Mouse (Mus musculus): ENCODE data around the gene Sptssb. TPM values are rescaled to one million over a fixed set of nuclear protein-coding genes. Genes with fewer than 3 reads are reported as not detected.

The Sptssb gene
- polyA plus RNA-seq (2016; fragmentation: Nextera tagmentation; extraction: Ambion mirVana) = 0.23 and 1.6 TPM in 2 replicates

- H3K4me3 ChIP-seq = peak within 1 kb of the TSS; percentile 66
- H3K36me3 ChIP-seq = no peaks in the 10 kb centered on the region
- H3K9me3 ChIP-seq = no peaks in the 10 kb centered on the region
- WGBS = 3% methylated on average over 24 of the region's 24 CpGs
- DNase-seq (ENCODE audit: low spot score) = peak; percentile 68
- 0 out of 2 replicates have a peak within 1 kb of the TSS, but pooled peaks have one; percentile 42 for H3K27ac ChIP-seq
- peaks cover 16% of the 10 kb centered on the region for H3K4me1 ChIP-seq
- H3K27me3 ChIP-seq (ENCODE audit: insufficient read depth, poor library complexity, severe bottlenecking) = peaks cover 7% of the 10 kb centered on the region; the same call in 1 of the 2 replicates
Measured at GRCm38 (mm10) chr3:69859858-69860588, at the start of gene Sptssb. TSS of gene Sptssb (minus strand) at chr3:69859940.

- Histone ChIP-seq H3K36me3 (no peaks in the 10 kb centered on the region), H3K4me1 (peaks cover 6% of the 10 kb centered on the region; the same call in 1 of the 2 replicates), H3K4me3 (no peak overlapping the region), H3K27ac (no peak overlapping the region), H3K27me3 (ENCODE audit: insufficient read depth, poor library complexity, severe bottlenecking) (no peaks in the 10 kb centered on the region), H3K9me3 (no peaks in the 10 kb centered on the region)
- DNase-seq (ENCODE audit: low spot score) = no peak
- WGBS = 58% methylated on average over 4 of the region's 4 CpGs
Measured at GRCm38 (mm10) chr3:69908074-69908473, 48.3 kb upstream of the Sptssb start.

GRCm38 (mm10) chr3:69907564-69907963, 47.8 kb upstream of the Sptssb start:
- H3K4me3 ChIP-seq = no peak overlapping the region
- DNase-seq (ENCODE audit: low spot score) = no peak
- 49% methylated on average over 6 of the region's 6 CpGs for WGBS
- no peaks in the 10 kb centered on the region for H3K36me3 ChIP-seq
- H3K4me1 ChIP-seq = 0 out of 2 replicates have a peak, but pooled peaks cover 2% of the 10 kb centered on the region
- no peaks in the 10 kb centered on the region for H3K27me3 ChIP-seq (ENCODE audit: insufficient read depth, poor library complexity, severe bottlenecking)
- H3K9me3 ChIP-seq = no peaks in the 10 kb centered on the region
- H3K27ac ChIP-seq = no peak overlapping the region

- no peak for DNase-seq (ENCODE audit: low spot score)
- H3K36me3 ChIP-seq = no peaks in the 10 kb centered on the region
- H3K27me3 ChIP-seq (ENCODE audit: insufficient read depth, poor library complexity, severe bottlenecking) = 0 out of 2 replicates have a peak, but pooled peaks cover 4% of the 10 kb centered on the region
- no peak overlapping the region for H3K4me3 ChIP-seq
- no peak overlapping the region for H3K27ac ChIP-seq
- H3K4me1 ChIP-seq = no peaks in the 10 kb centered on the region
- 81% methylated on average over 9 of the region's 9 CpGs for WGBS
- no peaks in the 10 kb centered on the region for H3K9me3 ChIP-seq
Measured at GRCm38 (mm10) chr3:69902787-69903477, 43.2 kb upstream of the Sptssb start.

GRCm38 (mm10) chr3:69902382-69902781, 42.6 kb upstream of the Sptssb start:
- no peaks in the 10 kb centered on the region for H3K36me3 ChIP-seq
- DNase-seq (ENCODE audit: low spot score) = no peak
- H3K4me1 ChIP-seq = no peaks in the 10 kb centered on the region
- H3K27ac ChIP-seq = no peak overlapping the region
- 0 out of 2 replicates have a peak, but pooled peaks cover 4% of the 10 kb centered on the region for H3K27me3 ChIP-seq (ENCODE audit: insufficient read depth, poor library complexity, severe bottlenecking)
- H3K9me3 ChIP-seq = no peaks in the 10 kb centered on the region
- H3K4me3 ChIP-seq = no peak overlapping the region
- WGBS = 54% methylated on average over 2 of the region's 2 CpGs

GRCm38 (mm10) chr3:69901874-69902381, 42.2 kb upstream of the Sptssb start:
- Histone ChIP-seq H3K27ac (no peak overlapping the region), H3K4me1 (no peaks in the 10 kb centered on the region), H3K27me3 (ENCODE audit: insufficient read depth, poor library complexity, severe bottlenecking) (0 out of 2 replicates have a peak, but pooled peaks cover 4% of the 10 kb centered on the region), H3K9me3 (no peaks in the 10 kb centered on the region), H3K4me3 (no peak overlapping the region), H3K36me3 (no peaks in the 10 kb centered on the region)
- DNase-seq (ENCODE audit: low spot score) = no peak

- Histone ChIP-seq H3K36me3 (no peaks in the 10 kb centered on the region), H3K4me3 (no peak overlapping the region), H3K27ac (no peak overlapping the region), H3K27me3 (ENCODE audit: insufficient read depth, poor library complexity, severe bottlenecking) (0 out of 2 replicates have a peak, but pooled peaks cover 4% of the 10 kb centered on the region), H3K9me3 (no peaks in the 10 kb centered on the region), H3K4me1 (no peaks in the 10 kb centered on the region)
- DNase-seq (ENCODE audit: low spot score) = no peak
- WGBS = 70% methylated on average over 5 of the region's 5 CpGs
Measured at GRCm38 (mm10) chr3:69900335-69900734, 40.6 kb upstream of the Sptssb start.

- H3K4me1 ChIP-seq = no peaks in the 10 kb centered on the region
- H3K9me3 ChIP-seq = no peaks in the 10 kb centered on the region
- H3K4me3 ChIP-seq = no peak overlapping the region
- H3K36me3 ChIP-seq = no peaks in the 10 kb centered on the region
- DNase-seq (ENCODE audit: low spot score) = no peak
- H3K27me3 ChIP-seq (ENCODE audit: insufficient read depth, poor library complexity, severe bottlenecking) = 0 out of 2 replicates have a peak, but pooled peaks cover 4% of the 10 kb centered on the region
- WGBS = 83% methylated on average over 7 of the region's 8 CpGs
- no peak overlapping the region for H3K27ac ChIP-seq
Measured at GRCm38 (mm10) chr3:69897917-69898594, 38.3 kb upstream of the Sptssb start.

GRCm38 (mm10) chr3:69895516-69895915, 35.8 kb upstream of the Sptssb start:
- no peak overlapping the region for H3K27ac ChIP-seq
- no peaks in the 10 kb centered on the region for H3K4me1 ChIP-seq
- H3K36me3 ChIP-seq = no peaks in the 10 kb centered on the region
- no peak overlapping the region for H3K4me3 ChIP-seq
- DNase-seq (ENCODE audit: low spot score) = no peak
- H3K27me3 ChIP-seq (ENCODE audit: insufficient read depth, poor library complexity, severe bottlenecking) = 0 out of 2 replicates have a peak, but pooled peaks cover 4% of the 10 kb centered on the region
- no peaks in the 10 kb centered on the region for H3K9me3 ChIP-seq
- 85% methylated on average over 11 of the region's 11 CpGs for WGBS

GRCm38 (mm10) chr3:69892187-69893094, 32.7 kb upstream of the Sptssb start:
- 73% methylated on average over 9 of the region's 9 CpGs for WGBS
- Histone ChIP-seq H3K9me3 (no peaks in the 10 kb centered on the region), H3K4me3 (no peak overlapping the region), H3K27me3 (ENCODE audit: insufficient read depth, poor library complexity, severe bottlenecking) (no peaks in the 10 kb centered on the region), H3K27ac (no peak overlapping the region), H3K4me1 (no peaks in the 10 kb centered on the region), H3K36me3 (no peaks in the 10 kb centered on the region)
- no peak for DNase-seq (ENCODE audit: low spot score)

- Histone ChIP-seq H3K9me3 (no peaks in the 10 kb centered on the region), H3K27me3 (ENCODE audit: insufficient read depth, poor library complexity, severe bottlenecking) (no peaks in the 10 kb centered on the region), H3K4me3 (no peak overlapping the region), H3K36me3 (no peaks in the 10 kb centered on the region), H3K27ac (no peak overlapping the region), H3K4me1 (no peaks in the 10 kb centered on the region)
- WGBS = 70% methylated on average over 2 of the region's 2 CpGs
- DNase-seq (ENCODE audit: low spot score) = no peak
Measured at GRCm38 (mm10) chr3:69885866-69886265, 26.1 kb upstream of the Sptssb start.

GRCm38 (mm10) chr3:69883710-69884109, 24.0 kb upstream of the Sptssb start:
- WGBS = 65% methylated on average over 1 of the region's 1 CpGs

More at GRCm38 (mm10) chr3:69883710-69884109, 24.0 kb upstream of the Sptssb start:
- no peak overlapping the region for H3K4me3 ChIP-seq
- H3K27me3 ChIP-seq (ENCODE audit: insufficient read depth, poor library complexity, severe bottlenecking) = no peaks in the 10 kb centered on the region
- H3K9me3 ChIP-seq = no peaks in the 10 kb centered on the region
- DNase-seq (ENCODE audit: low spot score) = no peak
- no peaks in the 10 kb centered on the region for H3K36me3 ChIP-seq
- H3K4me1 ChIP-seq = no peaks in the 10 kb centered on the region
- no peak overlapping the region for H3K27ac ChIP-seq
